Mouse (Mus musculus) small intestine, adult 2 months (tissue): Measurements from ENCODE around the gene Olfr213. TPM values are rescaled to one million over a fixed set of nuclear protein-coding genes. Genes with fewer than 3 reads are reported as not detected.
"Not testable (repeated sequence)": the region's sequence is repeated elsewhere in the genome, so short reads cannot be mapped to it uniquely, and the experiment has no call there.

Experiments
- H3K27ac ChIP-seq: fragments of 200-500 bp; 2 replicates; pipeline ENCODE4 v1.5.1; 2012; ENCODE audit warnings: low read depth, low read length, control low read depth, inconsistent platforms; ENCODE audit not compliant: insufficient read depth
- H3K27me3 ChIP-seq: fragments of 200-500 bp; 2 replicates; pipeline ENCODE4 v1.6.1; 2012; ENCODE audit warnings: mild to moderate bottlenecking, moderate library complexity, low read length, inconsistent platforms; ENCODE audit not compliant: control insufficient read depth, insufficient read depth
- H3K36me3 ChIP-seq: fragments of 200-500 bp; 2 replicates; pipeline ENCODE4 v1.6.1; 2012; ENCODE audit warnings: mild to moderate bottlenecking, low read length, control low read depth, inconsistent platforms; ENCODE audit not compliant: control insufficient read depth, insufficient read depth
- H3K4me1 ChIP-seq: fragments of 200-500 bp; 2 replicates; pipeline ENCODE4 v1.6.1; 2012; ENCODE audit warnings: low read length, inconsistent platforms, mixed read lengths; ENCODE audit not compliant: control insufficient read depth, insufficient read depth, insufficient read length
- H3K4me3 ChIP-seq: fragments of 200-500 bp; 2 replicates; pipeline ENCODE4 v1.5.1; 2012; ENCODE audit warnings: low read depth, mild to moderate bottlenecking, control low read depth, inconsistent platforms, low read length, moderate library complexity
- CTCF ChIP-seq: fragments of 200-500 bp; IDR thresholded peaks from 2 replicates; pipeline ENCODE4 v1.5.1; 2012; ENCODE audit warnings: low read depth, mild to moderate bottlenecking, control low read depth, inconsistent platforms, low read length, moderate library complexity, mixed read lengths; ENCODE audit not compliant: insufficient replicate concordance, insufficient read length; ENCODE audit errors: extremely low read depth
- POLR2A ChIP-seq: fragments of 200-500 bp; IDR thresholded peaks from 2 replicates; pipeline ENCODE4 v1.6.1; 2012; ENCODE audit warnings: low read depth, mild to moderate bottlenecking, control low read depth, inconsistent platforms, low read length, moderate library complexity
- WGBS: fragments of 180-500 bp; shearing (Covaris S2); methylation state at CpG from one replicate; pipeline ENCODE4 v1.1.7; 2018; 5-methylcytosine and 5-hydroxymethylcytosine counted together
- polyA plus RNA-seq: library from polyadenylated mRNA; depleted of rRNA; stranded (reverse); fragments of >200 nt; gene quantifications from 2 replicates; pipeline ENCODE4 v1.2.3, GENCODE M21; 2012; rRNA removed

Olfr213 gene
- not detected in 2 replicates for polyA plus RNA-seq

DNA sequence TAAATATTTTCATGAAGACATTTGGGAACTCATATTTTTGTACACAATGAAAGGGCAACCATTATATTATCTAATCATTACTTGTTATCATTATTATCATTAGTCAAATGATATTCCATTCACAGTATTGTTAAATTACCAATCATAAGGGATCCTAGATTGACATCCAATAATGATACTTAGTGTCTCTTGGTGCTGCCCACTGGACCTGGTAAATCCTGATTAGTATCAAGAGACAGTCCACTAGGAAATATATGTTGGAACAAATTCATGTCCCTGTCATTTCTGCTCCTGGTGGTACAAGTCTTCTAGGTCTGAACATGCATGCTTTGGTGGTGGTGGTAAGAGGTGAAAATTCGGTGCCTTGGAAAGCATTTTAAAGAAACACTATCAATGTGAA is at the start of gene Olfr213:
Gene Olfr213, plus strand, starts transcription at position 301 of the 400 bp plus-strand sequence.
- Histone ChIP-seq H3K4me1 (no peaks in the 10 kb centered on the region), H3K4me3 (no peak within 1 kb of the TSS), H3K36me3 (no peaks in the 10 kb centered on the region), H3K27ac (no peak within 1 kb of the TSS), H3K27me3 (no peaks in the 10 kb centered on the region)
- TF ChIP-seq CTCF (no peak), POLR2A (no peak)
- 86% methylated on average over 1 of the region's 1 CpGs for WGBS

GRCm38 (mm10) chr6:116488791-116489190 is 49.5 kb upstream of the Olfr213 start, which contains the start of gene Olfr211:
Gene Olfr211, plus strand, starts transcription at chr6:116489091.
- Histone ChIP-seq H3K36me3 (no peaks in the 10 kb centered on the region), H3K27ac (no peak within 1 kb of the TSS), H3K27me3 (no peaks in the 10 kb centered on the region), H3K4me1 (no peaks in the 10 kb centered on the region), H3K4me3 (no peak within 1 kb of the TSS)
- no peak for TF ChIP-seq CTCF
- TF ChIP-seq POLR2A: no peak
- 72% methylated on average over 4 of the region's 4 CpGs for WGBS

DNA sequence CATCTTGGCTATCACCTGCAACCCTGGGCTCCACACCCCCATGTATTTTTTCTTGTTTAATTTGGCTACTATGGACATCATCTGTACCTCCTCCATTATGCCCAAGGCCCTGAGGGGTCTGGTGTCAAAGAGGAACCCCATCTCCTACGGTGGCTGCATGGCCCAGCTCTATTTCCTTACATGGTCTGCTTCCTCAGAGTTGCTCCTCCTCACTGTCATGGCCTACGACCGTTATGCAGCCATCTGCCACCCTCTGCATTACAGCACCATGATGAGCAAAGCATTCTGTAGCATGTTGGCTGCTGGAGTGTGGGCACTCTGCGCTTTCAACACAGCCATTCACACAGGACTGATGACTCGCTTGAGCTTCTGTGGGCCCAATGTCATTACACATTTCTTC is 44.5 kb upstream of the Olfr213 start:
- Histone ChIP-seq H3K36me3 (no peaks in the 10 kb centered on the region), H3K27ac (no peak overlapping the region), H3K27me3 (no peaks in the 10 kb centered on the region), H3K4me1 (no peaks in the 10 kb centered on the region), H3K4me3 (no peak overlapping the region)
- 77% methylated on average over 5 of the region's 5 CpGs for WGBS
- TF ChIP-seq CTCF (no peak), POLR2A (no peak)

DNA sequence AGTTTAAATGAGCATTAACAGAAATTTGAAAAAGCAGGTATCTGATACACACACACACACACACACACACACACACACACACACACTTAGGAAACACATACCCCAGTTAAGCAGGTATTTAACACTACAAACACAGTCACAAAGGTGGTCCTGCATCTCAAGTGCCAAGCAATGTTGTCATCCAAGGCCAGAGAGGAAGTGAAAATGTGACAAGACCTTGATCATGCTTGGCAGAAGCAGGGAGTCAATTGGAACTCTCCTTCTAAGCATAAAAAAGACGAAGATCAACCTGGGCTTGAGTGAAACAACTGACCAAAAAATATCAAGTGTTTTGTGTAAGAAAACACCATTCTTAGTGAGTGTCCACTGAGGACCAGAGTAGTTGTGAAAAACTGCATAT is 42.3 kb upstream of the Olfr213 start:
- WGBS: 74% methylated on average over 1 of the region's 1 CpGs

GRCm38 (mm10) chr6:116506302-116507003 is 31.8 kb upstream of the Olfr213 start, which contains the start of gene Olfr212:
Gene Olfr212, plus strand, starts transcription at chr6:116506516.
- 91% methylated on average over 20 of the region's 20 CpGs for WGBS
- not testable (repeated sequence) for H3K4me3 ChIP-seq, H3K36me3 ChIP-seq, H3K4me1 ChIP-seq, H3K27me3 ChIP-seq, H3K27ac ChIP-seq

More for the DNA sequence above, 42.3 kb upstream of the Olfr213 start:
- no peak overlapping the region for H3K4me3 ChIP-seq
- no peak for TF ChIP-seq POLR2A
- no peak for TF ChIP-seq CTCF
- H3K4me1 ChIP-seq: no peaks in the 10 kb centered on the region
- no peaks in the 10 kb centered on the region for H3K27me3 ChIP-seq
- no peaks in the 10 kb centered on the region for H3K36me3 ChIP-seq
- H3K27ac ChIP-seq: no peak overlapping the region

DNA sequence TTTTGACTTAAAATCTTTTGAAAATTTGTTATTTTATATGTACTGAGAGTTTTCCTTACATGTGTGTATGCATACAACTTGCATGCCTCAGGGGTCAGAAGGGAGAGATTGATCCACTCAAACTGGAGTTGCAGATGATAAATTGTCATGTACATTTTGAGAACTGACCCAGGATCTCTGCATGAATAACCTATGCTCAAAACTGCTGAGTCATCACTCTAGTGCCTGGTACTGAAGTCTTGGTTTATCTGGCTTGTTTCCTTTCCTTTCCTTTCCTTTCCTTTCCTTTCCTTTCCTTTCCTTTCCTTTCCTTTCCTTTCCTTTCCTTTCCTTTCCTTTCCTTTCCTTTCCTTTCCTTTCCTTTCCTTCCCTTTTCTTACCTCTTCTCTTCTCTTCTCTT is 23.4 kb upstream of the Olfr213 start:
- no peak overlapping the region for H3K4me3 ChIP-seq
- no peak for TF ChIP-seq POLR2A
- no peak for TF ChIP-seq CTCF

DNA sequence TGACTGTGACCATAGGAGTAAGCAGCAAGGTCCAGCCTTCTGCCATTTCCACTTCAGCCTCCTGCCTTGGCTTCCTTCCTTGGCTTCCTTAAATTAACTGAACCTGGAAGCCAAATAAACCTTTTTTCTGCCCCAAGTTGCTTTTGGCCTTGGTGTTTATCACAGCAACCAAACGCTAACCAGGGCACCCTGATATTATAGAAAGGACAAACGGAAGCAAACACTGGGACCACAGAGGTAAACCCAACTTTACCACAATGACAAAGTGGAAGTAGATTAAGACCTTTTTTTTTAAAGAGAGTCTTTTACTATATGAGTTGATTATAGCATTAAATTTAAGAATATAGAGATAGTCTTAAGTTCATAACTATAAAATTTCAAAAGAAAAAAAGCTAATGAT is 4.2 kb downstream of the Olfr213 start:
- 69% methylated on average over 2 of the region's 2 CpGs for WGBS
- H3K4me1 ChIP-seq: no peaks in the 10 kb centered on the region
- no peak overlapping the region for H3K4me3 ChIP-seq
- TF ChIP-seq POLR2A (no peak), CTCF (no peak)
- H3K36me3 ChIP-seq: no peaks in the 10 kb centered on the region
- H3K27ac ChIP-seq: no peak overlapping the region
- H3K27me3 ChIP-seq: no peaks in the 10 kb centered on the region

More for the DNA sequence above, 23.4 kb upstream of the Olfr213 start:
- no peaks in the 10 kb centered on the region for H3K4me1 ChIP-seq
- H3K27ac ChIP-seq: no peak overlapping the region
- H3K27me3 ChIP-seq: no peaks in the 10 kb centered on the region
- H3K36me3 ChIP-seq: no peaks in the 10 kb centered on the region

GRCm38 (mm10) chr6:116550841-116551240 is 12.6 kb downstream of the Olfr213 start, which contains the start of gene Gm5580:
Gene Gm5580, plus strand, starts transcription at chr6:116551141.
- 93% methylated on average over 11 of the region's 11 CpGs for WGBS
- H3K36me3 ChIP-seq, H3K27me3 ChIP-seq: not testable (repeated sequence)

More at GRCm38 (mm10) chr6:116550841-116551240, 12.6 kb downstream of the Olfr213 start, which contains the start of gene Gm5580:
- H3K4me1 ChIP-seq, H3K27ac ChIP-seq, H3K4me3 ChIP-seq: not testable (repeated sequence)
